Mouse (Mus musculus) retina, adult 2 months (tissue): ENCODE measurements around the gene Nrros.
"Not testable (repeated sequence)": the region's sequence is repeated elsewhere in the genome, so short reads cannot be mapped to it uniquely, and the experiment has no call there.

Experiments used
- DNase-seq: peaks from one replicate; pipeline ENCODE4 v3.0.0-alpha.2; 2012; ENCODE audit warnings: low read depth, low spot score

The Nrros gene

DNA sequence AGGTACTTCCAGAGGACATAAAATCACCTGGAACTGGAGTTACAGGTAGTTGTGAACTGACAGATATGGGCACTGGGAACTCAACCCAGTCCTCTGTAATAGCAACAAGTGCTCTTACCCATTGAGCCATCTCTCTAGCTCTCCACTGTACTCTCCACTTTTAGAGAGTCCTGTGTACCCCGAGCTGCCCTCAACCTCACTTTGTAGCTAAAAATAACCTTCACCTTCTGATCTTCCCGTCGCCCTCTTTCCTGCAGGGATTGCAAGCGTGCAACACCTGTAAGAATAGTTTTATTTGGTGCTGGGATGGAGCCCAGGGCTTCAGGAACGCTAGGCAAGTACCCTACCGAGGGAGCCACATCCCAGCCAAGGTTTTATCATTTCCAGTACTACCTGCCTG is 49.6 kb downstream of the Nrros start:
- no peak for DNase-seq

DNA sequence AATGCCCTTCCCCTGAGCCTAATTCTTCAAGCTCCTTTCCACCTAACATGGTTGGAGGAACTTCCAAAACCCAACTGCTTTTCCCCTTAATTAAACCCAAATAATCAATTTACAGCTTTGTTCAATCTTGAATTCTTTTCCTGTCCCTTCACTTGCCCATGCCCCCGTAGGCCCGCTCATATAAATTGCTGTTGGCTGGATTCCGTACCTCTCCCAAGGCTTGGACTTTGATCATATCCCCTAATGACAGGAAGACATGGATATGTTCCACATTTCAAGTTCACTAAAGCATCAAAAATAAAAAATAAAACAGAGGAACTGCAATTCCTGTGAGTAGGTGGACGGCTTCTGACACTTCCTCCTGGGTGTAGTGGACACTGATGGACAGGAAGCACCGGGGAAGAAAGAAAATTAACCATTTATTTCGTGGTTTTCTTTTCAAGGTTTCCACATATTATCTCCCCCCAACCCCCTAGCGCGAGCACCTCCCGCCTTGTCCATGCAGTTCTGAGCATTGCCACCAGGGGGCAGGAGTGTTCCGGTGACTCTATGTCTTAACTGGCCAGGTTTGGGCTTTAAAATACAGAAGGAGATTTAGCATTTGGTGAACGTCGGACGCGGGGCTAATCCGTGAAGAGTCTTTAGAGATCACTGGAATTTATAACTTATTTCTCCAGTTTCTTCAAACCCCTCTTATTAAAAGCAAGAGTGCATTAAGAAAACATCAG is 50.3 kb downstream of the Nrros start:
- DNase-seq, result peak; percentile 53

DNA sequence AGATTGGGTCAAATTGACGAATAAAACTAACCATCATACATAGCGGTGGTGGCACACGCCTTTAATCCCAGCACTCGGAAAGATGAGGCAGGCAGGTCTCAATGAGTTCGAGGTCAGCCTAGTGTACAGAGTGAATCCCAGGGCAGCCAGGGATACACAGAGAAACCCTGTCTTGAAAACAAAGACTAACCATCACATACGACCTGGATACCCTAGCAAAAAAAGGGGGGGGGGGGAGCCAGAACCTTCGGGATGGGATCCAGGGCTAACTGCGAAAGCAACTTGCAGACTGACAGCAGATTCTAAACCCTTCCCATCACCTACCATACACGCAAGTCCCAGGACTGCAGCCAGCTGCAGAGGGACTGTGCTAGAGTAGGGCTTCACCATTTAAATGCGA is 51.0 kb downstream of the Nrros start:
- no peak for DNase-seq

DNA sequence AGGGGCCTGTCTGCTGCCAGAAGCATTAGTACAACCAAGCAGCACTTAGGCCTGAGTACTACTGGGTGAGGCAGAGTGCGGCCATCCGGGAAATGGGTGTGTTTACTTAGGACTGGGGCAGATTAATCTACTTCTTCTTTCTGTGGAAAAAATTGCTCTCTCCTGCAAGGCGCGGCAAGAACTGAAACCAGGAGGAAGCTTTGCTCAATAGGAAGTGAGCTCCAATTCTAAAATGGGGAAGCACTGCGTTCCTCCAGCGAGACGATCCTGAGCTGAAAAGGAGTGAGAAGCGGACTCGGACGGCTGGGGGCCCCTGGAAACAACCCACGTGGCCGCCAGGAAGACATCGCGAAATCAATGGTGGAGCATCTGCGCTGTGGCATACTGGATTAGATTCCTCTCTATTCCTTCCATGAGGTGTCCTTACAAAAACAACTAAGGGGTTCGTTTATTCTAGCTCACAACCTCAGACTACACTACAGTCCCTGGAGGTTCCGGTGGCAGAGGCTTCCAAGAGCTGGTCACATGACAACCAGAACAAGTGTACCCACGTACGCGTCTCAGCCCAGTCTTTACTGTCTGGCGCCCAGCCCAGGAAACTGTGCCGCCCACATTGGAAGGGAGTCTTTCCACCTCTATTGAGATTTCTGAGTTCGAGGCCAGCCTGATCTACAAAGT is 51.7 kb downstream of the Nrros start:
- no peak for DNase-seq

DNA sequence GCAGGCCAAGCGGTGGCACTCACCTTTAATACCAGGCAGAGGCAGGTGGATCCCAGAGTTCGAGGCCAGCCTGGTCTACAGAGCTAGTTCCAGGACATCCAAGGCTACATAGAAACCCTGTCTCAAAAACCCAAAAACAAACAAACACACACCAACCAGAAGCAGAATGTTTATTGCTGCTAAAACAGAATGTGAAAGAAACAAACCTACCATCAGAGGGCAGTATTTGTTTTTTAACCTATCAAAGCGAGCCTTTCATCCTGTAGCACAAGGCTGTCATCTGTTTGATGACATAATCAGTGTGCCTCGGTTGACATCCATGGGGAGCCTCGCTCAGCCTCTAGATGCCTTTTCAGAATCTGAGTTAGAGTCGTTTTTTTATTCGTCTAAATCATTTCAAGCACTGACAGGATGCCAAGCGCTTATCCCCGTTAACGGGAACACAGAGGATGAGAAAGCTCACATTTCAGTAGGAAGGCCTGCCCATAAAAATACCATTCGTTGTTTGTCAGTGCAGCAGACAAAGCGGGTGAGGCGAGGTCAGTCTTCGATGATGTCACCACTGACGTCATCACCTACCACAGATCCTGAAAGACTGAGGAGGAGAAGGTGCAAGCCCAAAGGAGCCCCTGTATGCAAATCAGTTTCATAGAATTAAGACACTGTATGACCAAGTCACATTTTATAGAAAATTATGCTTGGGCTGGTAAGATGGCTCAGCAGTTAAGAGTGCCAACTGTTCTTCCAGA is 54.3 kb downstream of the Nrros start:
- no peak for DNase-seq

DNA sequence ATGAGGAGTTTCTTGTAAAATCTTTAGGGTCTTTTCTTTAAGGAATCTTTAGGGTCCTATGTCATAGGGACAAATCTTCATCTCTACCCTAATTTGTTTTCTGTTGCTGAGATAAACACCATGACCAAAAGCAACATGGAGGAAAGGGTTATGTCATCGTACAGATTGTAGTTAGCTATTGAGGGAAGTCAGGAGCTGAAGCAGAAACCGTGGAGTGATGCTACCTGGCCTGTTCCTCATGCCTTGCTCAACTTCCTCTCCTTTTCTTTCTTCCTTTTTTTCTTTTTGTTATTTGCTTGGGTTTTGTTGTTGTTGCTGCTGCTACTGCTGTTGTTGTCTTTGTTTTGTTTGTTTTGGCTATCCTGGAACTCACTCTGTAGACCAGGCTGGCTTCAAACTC is 56.8 kb downstream of the Nrros start:
- no peak for DNase-seq

DNA sequence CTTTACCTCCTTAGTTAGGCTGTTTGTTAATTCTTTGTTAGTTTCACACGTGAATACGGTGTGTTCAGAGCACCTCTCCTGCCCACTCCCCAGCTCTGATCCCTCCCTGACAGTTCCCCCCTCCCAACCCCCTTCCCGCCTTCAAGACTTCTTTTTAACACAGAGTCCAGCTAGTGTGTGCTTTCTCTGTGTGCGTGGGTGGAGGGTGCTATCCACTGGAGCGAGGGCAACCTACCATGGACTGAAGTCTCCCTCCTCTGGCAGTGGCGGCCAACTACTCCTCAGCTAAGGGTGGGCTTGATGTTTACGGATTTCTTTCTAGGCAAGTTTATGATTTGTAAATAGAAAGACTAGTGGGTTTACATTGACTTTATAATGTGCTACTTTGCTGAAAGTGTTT is 57.2 kb downstream of the Nrros start:
- no peak for DNase-seq

DNA sequence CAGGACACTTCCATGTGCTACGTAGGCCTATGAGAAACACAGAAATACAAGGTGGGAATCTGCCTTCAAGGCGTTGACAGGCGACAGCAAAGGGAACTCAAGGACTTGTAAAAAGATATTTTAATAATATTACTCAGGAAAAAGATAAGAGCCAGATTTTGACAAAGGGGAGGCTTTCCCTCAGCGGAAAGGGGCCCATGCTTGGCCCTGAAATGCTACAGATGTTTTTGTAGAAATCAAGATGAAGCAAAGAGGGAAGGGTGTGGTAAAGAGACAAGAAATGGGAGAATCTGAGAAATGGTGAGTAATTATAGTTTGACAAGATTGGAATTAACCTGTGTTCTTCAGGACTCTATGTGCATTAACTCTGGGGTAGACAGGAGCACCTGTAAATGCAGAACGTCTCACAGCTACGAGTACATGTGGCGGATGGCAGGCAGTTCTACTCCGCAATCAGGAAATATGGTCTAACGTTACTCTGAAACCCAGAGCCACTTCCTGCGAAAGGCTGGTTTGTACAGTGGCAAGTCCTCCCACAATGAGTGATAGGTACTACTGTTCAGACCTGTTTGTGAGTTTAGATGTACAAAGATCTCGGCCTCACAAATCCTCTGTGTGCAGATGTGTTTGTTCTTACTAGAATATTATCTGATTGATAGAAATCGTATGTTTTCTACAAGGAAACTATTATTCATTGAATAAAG is 57.9 kb downstream of the Nrros start:
- DNase-seq, result no peak

DNA sequence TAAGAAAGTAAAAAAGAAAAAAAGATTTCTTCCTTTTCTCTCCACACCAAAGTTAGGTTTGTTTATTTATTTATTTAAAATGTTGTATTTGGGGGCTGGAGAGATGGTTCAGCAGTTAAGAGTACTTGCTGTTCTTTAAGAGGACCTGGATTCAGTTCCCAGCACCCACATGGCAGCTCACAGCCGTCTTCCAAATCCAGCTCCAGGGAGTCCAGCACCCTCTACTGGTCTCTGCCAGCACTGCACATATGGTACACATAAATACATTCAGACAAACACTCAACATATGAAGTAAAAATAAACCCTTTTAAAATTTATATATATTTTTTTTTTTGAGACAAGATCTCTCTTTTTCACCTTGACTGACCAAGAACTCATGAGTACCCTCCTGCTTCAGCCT is 59.7 kb downstream of the Nrros start:
- DNase-seq, result no peak

DNA sequence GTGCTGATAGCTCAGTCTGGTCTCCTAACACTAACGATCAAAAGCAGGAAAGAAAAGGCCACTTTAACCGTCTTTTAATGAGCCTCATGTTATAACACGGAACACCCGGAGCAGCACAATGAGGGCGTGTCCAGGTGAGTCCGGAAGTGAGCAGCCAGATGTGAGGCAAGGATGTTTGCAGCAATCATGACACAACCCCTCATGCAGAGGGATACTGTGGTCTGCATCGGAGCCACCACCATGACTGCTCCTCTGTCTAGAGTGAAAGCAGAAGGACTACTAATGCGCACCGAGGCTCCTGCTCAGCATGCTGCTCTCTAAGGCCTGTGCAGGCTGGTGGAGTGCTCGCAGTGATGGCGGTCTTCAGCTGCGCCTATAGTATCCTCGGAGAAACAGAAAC is 63.1 kb downstream of the Nrros start:
- DNase-seq, result no peak

DNA sequence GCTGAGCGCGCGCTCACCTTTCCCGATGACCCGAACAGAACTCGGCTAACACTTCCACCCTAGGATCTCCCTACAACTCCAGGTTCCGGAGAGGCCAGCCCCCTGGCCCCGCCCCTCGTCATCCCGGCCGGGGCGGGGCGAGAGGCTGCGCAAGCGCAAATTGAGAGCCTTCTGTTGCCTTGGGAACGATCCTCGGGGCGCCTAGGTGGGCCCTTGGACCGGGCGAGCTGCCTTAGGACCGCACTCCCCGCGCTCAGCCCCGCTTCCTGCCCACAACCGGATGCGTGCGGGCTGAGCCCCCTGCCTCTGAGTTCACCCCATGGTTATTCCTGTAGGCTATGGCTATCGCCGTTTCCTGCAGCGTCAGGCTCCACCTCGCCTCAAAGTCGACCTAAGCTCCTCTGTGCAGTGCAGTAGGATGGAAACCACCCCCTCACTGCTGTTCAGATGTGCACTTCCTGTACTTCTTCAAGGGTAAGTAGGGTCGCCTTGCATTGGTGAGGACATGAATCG is 65.7 kb downstream of the Nrros start, which contains the start of the genes Pigx and Cep19:
Gene Pigx (minus strand): TSS at position 103 of the 513 bp plus-strand sequence.
Gene Cep19 (plus strand): TSS at position 163 of the 513 bp plus-strand sequence.
- peak; percentile 72 for DNase-seq

DNA sequence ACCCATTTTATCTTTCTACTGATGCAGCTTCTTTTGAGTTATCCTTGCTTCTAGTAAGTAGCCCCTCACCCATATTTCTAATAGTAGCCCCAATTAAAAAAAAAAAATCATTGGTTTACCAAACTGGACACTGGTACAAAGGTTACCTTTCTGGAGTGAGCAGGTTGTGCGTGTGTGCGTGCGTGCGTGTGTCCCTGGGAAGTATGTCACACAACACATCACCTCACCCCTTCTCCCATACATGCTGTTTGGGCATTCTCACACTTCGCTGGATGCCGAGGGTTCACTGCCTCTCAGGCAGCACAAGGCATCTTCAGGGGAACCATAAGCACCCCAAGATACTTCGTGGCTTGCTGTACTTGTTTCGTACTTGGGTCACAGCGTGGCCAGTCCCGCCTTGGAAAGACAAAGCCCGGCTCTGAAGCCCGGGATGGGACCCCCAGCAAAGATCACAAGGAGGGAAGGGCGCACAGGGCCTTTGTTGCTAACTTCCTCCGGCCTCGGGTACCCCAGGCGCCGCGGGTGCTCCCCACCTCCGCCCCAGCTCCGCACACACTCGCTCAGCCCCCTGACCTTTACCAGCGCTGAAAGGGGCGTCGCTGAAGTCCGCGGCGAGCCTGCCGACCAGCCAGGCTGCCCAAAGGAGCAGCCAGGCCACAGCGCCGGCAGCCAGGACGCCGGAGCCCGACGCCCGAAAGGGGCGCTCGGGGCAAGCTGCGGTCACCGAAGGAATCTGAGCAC is 66.3 kb downstream of the Nrros start:
- DNase-seq, result no peak

DNA sequence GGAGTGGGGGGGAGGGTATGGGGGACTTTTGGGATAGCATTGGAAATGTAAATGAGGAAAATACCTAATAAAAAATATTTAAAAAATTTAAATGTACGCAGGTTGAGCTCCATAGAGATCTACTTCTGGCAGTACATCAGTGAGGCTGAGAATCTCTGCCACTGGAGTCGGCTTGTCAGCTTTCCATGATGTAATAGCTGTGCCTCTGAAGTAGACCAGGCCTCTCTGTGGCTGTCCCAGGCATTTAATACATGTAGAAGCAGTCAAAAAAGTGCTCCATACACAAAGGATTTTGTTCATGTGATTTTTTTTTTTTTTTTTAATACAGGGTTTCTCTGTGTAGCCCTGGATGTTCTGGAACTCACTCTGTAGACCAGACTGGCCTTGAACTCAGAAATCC is 67.6 kb downstream of the Nrros start:
- not testable (repeated sequence) for DNase-seq
